Mouse (Mus musculus): ENCODE measurements at regions not wholly inside any gene's neighbourhood (a gene's known extent, or its start where the extent isn't known, plus 50 kb on each side); places are given as distances from the start of the nearest gene placed in this dataset.

DNA sequence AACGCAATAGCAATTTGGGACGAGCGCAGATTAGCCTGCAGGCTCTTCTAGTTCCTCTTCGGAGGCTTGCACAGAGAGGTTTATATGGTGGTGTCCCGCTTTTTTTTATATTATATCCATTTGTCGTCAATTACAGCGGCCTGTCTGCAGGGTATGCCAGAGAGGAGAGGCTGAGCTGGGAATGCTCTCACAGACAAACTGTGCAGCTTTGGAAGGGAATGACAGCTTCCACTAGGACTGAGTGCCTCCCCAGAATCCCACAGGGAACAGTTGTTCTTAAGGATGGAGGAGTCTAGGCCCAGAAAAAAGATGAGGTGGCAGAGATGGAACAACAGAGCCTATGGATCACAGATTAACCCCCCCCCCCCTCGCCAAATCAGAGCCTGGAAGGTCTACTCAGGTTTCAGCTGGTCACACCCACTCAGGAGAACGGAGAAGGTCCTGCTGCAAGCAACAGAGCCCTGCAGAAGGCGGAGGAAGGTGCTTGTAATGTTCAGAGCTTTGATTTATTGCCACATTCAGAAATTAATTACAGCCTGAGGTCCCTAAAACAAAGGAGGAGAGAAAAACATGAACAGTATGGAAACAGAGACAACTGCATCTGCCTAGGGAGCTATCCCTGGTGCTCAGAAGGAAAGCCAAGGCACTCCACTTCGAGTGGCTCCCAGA is 275.7 kb downstream of the Ajap1 start:
- TF ChIP-seq CTCF (IDR thresholded peaks at IDR 0.05; ENCODE audit: low read depth, low read length): no peak
- no peak for TF ChIP-seq POLR2A (IDR thresholded peaks at IDR 0.05; ENCODE audit: extremely low read depth, insufficient read depth, low read length)

Data from liver, adult 2 months (tissue).